Mouse (Mus musculus): ENCODE results near the gene Rhbdd1.
A peak's percentile ranks its signal among the peaks of the same experiment; 100 is the strongest.

The Rhbdd1 gene

DNA sequence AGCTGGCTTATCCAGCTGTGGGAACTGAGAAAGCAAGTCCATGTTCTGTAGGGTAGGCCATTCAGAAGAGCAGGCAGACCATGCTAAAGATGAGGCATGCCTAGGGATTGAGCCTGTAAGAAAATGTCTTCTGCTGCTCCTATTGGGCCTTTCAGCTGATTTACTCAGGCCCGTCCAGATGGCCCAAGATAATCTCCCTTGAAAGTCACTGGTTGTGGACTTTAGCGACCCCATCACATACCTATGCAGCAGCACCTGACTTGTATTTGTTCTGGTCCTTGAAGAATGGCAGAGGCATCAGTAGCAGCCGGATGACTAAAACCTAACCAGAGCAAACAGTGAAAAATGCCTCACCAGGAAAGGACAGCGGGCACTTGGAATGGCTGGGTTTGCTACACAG, 99.4 kb downstream of the Rhbdd1 start:
- no peak for DNase-seq (ENCODE audit: extremely low spot score, low read depth, low spot score)

DNA sequence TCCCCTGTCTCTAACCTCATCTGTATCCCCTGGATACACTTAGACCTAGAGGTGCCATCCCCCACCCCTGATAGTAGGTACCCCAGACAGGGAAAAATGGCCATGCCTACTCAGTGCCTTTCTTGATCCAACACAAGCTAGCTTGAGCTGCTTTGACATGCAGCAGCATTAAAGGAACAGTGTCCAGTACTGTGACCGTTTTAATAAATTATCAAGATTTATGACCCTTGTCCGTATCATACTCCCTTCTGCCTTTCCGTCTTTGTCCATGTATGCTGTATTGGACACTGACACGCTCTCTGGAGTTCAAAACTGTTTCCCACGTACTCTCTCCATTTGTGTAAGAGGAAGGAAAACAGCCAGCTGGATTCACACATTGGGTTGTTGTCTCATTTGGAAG, 111.5 kb downstream of the Rhbdd1 start:
- no peak for DNase-seq (ENCODE audit: extremely low spot score, low read depth, low spot score)

DNA sequence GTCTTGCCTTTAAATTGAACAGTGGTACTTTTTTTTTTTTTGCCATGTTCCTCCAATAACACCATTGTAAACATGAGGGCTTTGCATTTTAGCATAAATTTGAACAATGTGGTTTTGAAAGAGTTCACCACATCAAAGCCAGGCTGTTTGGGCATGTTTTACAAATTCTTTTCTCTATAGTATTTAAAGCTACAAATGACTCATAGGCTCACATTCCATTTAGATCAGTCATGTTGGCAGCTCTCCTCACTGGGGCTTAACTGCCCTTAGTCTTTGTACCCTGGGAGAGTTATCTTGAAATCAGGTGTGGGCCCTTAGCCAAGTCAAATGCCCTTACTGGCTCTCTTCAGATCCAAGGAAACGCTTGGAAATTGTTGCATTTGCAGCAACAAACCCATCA, 112.8 kb downstream of the Rhbdd1 start:
- no peak for DNase-seq (ENCODE audit: extremely low spot score, low read depth, low spot score)

DNA sequence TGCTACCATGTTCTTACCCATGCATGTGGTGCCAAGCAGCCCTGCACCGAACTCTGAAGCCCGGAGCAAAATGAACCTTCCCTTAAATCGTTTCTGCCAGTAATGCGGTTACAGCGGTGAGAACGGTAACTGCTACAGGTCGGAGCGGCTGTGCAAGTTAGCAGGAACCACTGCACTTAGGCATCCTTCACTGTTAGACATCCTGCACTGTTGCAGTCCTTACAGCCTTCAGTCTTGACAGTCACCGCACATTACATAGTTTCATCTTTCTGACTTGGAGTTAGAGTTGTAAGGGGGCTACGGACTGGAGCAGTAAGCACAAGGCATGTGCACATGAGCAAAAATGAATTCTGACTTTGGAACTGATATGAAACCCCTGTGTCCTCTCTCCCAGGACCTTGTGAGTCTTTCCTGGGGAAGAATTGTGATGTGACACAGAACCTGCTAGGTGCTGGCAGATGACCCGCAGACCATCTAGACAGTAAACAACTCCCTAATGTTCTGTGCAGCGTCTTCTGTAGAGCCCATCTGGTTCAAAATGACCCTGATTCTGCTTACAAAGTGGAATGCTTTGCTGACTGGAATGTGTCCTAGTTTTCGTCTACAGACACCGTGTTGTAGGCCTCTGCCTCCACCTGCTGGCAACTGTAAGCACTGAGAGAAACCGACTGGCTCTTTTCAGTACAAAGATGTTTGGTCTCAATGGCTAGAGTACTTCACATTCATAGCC, 116.8 kb downstream of the Rhbdd1 start:
- peak; percentile 52 for DNase-seq (ENCODE audit: extremely low spot score, low read depth, low spot score)

DNA sequence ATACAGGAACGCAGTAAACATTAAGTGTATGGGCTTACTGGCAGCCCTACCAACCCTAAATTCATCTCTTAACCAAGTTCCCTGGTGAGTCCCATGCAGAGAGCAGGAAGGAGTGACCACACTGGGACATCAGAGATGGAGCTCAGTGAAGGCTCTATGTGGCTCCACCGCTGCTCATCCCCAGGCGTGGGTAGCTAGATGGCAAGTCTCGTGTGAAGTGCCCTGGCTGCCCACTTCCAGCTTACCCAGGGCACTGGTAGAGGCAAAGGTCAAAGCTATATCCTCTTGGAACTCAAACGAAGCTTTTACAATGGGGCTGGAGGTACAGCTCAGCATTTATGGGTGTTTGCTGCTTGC, 117.4 kb downstream of the Rhbdd1 start:
- no peak for DNase-seq (ENCODE audit: extremely low spot score, low read depth, low spot score)

DNA sequence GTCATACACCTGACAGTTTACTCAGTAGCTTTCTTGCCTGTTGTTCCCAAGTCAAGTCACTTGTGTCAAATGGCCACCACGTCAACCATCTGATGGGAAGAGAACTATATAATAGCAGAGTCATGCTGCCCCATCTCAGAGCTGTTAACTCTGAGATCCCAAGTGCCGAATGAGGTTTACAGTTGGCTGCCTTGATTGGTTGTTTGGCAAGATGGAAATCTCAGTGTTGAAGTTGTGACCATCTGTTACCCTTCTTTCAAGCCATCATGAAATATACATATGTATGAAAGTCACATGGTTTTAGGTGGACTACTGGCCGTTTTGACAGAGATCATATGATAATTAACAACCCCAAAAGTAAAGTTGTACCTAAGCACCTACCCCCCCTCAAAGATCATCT, 121.0 kb downstream of the Rhbdd1 start:
- no peak for DNase-seq (ENCODE audit: extremely low spot score, low read depth, low spot score)

DNA sequence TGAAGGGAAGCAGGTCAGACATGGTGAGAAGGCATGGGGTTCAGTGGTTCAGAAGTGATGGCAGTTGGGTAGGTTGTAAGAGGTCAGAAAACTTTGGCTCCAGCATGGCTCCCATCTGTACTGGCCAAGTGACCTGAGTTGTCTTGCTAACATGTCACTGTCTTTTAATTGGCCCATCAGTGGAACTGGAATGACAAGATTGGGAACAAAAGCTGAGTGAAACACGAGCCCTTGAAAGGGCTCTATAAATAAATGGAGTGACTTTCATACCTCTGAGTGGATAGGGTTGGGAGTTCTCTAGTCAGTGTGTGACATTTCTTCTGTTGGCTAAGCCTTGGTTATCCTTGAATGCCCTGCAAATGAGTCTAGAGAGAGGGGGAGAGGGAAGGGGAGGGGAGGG, 123.9 kb downstream of the Rhbdd1 start:
- no peak for DNase-seq (ENCODE audit: extremely low spot score, low read depth, low spot score)

DNA sequence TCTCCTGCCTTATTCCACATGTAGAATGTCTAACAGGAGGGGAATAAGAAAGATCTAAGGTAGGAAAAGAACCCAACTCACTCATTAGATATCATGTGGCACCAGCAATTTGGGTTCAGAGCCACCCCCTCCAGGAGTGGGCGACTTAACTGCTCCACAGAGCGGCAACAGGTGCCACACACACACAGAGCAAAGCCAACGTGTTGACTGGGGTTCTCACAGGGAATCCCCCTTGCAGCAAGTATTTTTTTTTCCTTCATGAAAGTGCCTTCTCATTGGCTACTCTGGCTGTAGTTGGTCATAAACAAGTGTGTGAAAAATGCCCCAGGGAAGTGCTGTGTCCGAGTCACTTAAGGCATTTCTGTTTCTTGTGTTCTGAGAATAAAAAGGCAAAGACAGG, 127.3 kb downstream of the Rhbdd1 start:
- DNase-seq (ENCODE audit: extremely low spot score, low read depth, low spot score): no peak

DNA sequence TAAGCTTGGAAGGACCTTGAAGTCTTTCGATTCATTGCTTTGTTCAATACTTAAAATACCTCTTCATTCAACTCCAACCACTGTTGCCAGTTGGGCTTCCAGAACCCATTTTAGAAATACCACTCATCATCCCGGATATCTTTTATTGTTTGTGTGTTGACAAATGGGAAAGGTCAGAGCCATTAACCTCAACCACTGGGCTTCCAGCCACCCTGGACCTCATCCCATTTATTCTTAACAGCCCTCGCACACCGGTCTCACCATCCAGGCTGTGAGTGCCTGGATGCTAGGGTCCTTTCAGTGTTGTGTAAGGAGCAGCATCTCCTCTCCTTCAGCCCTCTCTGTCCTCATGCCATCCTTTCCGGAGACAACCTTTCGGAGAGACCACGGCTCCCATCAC, 129.8 kb downstream of the Rhbdd1 start:
- no peak for DNase-seq (ENCODE audit: extremely low spot score, low read depth, low spot score)

DNA sequence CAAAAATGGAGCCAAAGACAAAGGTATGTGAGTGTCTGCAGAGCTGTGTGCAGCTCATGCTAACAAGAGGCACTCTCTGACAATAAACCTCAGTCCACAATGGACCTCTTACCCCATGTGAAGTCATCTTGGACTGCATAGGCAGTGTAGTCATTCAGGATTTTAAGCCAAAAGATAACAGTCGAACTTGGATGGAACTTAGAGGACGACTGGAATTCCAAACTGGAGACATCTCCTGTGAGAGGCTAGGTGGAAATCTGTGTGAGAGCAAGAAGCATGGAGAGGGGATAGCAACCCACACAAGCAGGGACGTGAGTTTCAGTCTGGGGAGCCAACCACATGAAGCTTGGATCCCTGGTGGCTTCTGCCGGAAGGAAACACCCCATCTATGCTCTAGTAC, 133.6 kb downstream of the Rhbdd1 start:
- no peak for DNase-seq (ENCODE audit: extremely low spot score, low read depth, low spot score)

DNA sequence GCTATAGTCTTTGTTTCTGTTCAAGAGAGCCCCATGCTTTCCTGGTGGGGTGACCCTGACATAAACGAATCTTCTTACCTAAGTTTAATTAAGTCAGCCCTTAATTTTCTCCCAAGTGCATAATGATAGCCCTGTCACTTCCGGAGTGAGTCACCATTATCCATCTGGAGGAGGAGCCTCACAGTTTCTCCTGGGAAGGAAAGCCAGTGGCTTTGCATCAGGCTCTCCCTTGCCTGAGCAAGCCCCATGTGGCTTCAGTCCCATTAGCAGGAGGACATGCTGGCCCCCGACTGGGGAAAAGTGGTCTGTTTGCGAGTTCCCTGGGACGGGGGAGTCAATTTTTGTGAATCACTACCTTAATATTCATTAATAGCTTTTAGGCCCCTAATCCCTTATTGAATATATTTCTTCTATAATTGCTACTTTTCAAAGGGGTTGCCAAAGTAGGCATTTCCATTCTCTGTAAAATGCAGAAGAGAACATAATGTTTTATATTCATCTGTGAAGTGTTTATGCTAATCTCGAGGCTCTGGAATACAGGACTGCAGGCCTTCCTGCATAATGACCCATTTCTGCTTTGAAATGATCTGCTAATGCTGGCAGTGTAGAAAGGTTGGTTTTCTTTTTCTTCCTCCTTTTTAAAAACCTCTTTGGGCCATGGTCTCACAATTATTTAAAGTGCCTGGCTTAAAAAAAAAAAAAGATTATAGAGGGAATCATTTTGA, 135.8 kb downstream of the Rhbdd1 start:
- no peak for DNase-seq (ENCODE audit: extremely low spot score, low read depth, low spot score)

DNA sequence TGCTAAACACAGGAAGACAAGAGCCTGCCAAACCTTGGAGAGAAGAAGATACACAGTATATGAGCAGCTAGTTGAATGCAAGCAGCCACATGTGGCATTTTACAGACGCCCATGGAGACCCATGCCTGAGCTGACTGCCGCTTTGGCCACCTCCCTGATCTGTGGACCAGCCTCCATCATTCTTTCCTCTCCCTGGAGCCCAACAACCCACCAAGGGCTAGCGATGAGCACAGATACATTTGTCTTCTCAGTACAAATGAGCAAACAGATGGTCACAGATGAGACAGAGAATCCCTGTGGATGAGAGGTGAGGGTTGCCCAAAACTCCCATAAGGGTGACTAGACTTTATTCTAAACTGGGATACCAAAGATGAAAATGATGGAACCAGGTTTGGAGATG, 137.8 kb downstream of the Rhbdd1 start:
- DNase-seq (ENCODE audit: extremely low spot score, low read depth, low spot score): no peak

DNA sequence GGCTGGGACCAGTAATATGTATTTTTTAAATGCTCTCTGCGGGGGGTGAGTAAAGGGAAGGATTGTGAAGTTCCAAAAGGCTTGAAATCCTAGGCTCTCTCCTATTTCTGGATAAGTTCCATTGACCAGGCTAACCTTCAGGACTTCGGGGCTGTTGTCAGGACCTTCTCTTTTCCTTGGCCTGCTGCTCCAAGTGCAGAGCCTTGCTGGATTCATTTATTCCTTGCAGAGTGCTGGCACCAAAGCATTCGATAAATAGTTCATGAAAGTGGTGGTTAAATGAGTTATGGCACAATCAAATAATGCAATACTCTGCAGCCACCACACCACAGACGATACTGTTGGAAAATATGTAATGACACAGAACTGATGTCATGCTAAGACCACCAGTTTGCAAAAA, 143.1 kb downstream of the Rhbdd1 start:
- DNase-seq (ENCODE audit: extremely low spot score, low read depth, low spot score): no peak

DNA sequence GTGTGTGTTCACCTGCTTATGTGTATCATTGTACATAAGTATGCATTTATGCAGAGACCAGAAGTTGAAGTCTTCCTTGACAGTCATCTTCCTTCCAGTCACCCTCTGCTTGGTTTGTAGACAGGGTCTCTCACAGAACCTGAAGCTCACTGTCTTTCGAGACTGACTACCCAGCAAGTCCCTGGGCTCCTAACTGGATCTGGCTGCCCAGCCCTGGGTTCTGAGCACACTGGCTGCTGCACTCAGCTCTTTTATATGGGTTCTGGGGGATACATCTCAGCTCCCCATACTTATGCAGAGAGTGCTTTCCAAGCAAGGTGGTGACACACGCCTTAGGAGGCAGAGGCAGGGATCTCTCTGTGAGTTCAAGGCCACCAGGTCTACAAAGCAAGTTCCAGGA, 143.7 kb downstream of the Rhbdd1 start:
- no peak for DNase-seq (ENCODE audit: extremely low spot score, low read depth, low spot score)

DNA sequence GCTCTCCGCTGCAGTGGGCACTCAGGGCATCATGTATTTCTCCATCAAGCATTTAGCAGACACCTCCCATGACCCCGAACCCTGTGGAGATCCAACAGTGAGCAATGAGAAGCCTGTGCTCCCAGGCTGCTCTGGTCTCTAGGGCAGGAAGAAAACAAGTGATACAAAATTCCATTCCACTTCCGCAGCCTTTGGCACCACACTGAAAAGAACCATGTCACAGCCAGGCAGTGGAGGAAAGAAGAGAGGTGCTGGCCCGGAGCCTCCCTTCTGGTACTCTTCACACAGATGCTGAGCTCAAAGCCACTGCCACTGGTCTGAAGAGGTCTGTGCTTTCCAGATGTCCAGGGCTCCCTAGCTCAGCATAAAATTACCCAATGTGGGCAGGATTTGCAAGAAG, 144.8 kb downstream of the Rhbdd1 start:
- no peak for DNase-seq (ENCODE audit: extremely low spot score, low read depth, low spot score)

DNA sequence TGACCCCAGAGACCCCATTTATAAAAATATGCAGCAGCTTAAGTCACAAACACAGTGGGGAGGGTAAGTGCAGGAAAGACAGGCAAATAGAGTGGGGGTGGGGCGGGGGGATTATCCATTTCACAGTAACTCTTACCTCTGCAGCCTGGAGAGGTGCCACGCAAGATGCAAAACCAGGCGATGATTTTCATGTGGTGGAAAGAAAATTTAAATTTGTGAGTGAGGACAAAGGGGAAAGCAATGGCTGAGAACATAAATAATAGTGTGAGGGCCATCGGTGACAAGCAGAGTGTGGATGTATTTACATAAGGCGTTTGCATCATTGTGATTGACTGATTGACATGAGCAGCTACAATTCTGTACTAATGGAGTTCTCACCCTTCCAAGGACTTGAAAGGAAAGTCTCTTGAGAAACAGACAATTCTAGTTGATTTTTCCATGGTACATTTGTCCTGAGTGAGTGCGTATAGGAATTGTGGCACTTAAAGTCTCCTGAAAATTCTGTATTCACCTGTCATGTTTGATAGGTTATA, 149.1 kb downstream of the Rhbdd1 start:
- no peak for DNase-seq (ENCODE audit: extremely low spot score, low read depth, low spot score)

DNA sequence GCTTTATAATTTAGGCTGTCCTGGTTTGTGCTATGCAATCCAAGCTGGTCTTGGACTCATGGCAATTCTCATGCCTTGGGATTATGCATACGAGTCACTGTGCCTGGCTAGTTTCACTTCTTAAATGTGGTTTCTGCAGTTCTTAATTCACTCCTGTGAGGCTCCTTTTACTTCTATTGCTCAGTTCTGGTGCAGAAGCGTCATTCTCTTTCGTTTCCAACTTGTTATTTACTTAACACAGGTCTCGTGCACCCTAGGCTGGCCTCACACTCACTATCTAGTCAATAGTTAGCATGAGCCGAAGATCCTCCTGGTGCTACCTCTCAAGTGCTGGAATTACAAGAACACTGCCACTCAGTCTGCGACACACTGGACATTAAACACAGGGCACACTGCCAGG, 152.6 kb downstream of the Rhbdd1 start:
- DNase-seq (ENCODE audit: extremely low spot score, low read depth, low spot score): no peak

DNA sequence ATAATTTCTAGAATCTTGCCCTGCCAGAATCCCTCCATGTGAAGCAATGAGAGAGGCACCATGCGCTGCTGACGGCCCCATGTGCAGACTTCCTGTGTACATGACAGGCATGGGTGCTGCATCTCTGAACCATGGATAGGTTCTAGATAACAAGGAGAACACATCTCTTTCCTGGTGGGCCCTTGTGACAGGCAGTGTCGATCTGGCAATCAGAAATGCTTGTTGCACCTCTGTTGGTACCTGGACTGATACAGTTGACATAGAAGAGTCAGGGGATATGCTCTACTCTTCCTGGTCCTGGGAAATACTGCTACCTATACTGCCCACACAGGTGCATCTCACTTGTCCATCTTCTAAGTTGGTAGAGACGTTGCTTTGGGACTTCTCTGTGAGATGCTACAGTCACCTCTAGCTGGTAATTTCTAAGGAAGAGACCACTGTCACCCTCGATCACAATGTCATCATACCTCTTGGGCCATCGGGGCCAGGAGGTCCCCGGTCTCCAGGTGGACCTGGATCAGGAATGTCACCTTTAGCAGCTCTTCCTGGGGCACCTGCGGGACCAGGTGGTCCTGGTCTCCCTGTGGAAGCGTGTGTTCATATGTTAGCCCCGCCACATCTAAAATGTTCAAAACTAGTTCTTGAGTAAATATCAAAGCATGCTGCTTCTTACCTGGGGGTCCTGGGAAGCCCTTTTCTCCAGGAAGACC, 154.4 kb downstream of the Rhbdd1 start:
- DNase-seq (ENCODE audit: extremely low spot score, low read depth, low spot score): no peak

DNA sequence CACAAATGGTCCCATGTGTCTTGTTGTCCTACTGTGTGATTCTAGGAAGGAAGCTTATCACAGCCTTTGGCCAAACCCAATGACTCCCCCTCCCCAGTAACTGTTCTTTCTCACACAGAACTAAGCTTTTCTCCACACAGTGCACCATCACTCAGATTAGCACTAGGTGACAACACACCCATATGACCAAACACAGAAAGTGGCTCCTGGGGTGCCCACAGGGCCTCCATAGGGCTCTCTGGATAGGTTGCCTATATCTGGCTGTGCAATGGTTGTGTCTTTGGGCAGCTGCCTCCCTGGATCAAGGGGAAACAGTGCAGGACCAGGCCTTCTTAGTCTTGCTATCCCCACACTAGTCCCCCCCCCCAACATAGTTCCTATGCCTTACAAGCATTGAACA, 157.2 kb downstream of the Rhbdd1 start:
- DNase-seq (ENCODE audit: extremely low spot score, low read depth, low spot score): no peak

DNA sequence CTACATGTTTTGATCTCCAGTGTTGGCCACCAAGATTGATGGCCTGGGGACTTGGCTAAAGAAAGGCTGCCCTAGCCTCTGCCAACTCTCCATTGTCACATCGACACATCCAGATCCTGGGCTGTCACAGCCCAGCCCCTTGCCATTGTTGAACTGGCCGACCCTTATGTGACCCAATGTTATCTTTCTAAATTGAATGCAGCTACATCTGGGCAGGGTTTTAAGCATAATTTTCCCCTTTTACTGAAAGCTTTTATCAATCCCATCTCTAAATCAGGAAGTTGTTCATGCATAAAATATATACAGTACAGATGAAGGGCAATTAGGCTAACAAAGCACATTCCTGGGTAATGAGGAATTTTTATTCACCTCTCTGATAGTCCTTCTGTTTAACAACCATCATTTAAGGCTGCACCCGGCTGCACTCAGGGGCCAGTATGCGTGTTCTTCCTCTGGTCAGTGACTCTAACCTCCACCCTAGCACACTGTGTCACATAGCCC, 158.3 kb downstream of the Rhbdd1 start:
- no peak for DNase-seq (ENCODE audit: extremely low spot score, low read depth, low spot score)

DNA sequence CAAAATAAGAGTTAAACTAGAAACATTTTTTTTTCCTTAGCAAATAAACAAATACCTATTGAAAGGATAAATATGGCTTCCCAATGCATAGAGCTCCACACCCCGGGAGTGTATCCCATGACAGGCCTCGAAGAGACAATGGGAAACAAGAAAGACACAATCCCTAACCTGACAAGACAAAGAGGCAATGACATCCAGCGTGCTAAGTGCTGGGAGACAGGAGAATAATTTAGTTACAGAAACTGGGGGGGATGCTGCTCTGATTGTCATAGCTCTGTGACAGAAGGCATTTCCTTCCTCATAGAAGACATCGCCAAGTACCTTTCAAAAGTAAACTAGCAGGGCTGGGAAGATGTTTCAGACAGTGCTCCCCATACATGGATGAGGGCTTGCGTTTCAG, 159.0 kb downstream of the Rhbdd1 start:
- no peak for DNase-seq (ENCODE audit: extremely low spot score, low read depth, low spot score)

DNA sequence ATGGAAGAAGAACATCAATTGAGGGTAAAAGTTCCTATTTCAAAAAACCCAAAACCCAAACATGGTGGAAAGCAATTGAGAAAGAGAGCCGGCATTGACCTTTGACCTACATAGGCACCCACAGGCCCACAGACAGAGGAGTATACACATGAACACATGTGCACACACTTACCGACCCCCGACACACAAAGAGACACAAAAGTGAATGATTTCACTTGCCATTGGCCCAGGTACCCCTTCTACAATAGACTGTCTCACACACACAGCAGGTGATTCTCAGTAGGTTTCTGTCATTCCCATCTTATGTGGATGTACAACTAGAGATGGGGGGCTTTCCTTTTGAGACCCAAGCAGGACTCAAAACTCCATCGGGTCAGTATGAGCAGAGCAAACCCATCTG, 159.6 kb downstream of the Rhbdd1 start:
- DNase-seq (ENCODE audit: extremely low spot score, low read depth, low spot score): no peak
